Mouse (Mus musculus) testis, adult 2 months (tissue): ENCODE measurements at regions not wholly inside any gene's neighbourhood (a gene's known extent, or its start where the extent isn't known, plus 50 kb on each side); places are given as distances from the start of the nearest gene placed in this dataset.

Experiments used
- CTCF ChIP-seq: fragments of 200-500 bp; IDR thresholded peaks from 2 replicates; pipeline ENCODE4 v1.5.1; 2012; ENCODE audit warnings: low read depth, mild to moderate bottlenecking, inconsistent platforms, low read length, moderate library complexity; ENCODE audit not compliant: control insufficient read depth, insufficient read depth, insufficient replicate concordance
- POLR2A ChIP-seq: fragments of 200-500 bp; IDR thresholded peaks from 2 replicates; pipeline ENCODE4 v1.6.1; 2012; ENCODE audit warnings: low read depth, mild to moderate bottlenecking, inconsistent platforms, low read length, moderate library complexity; ENCODE audit not compliant: control insufficient read depth

- peak; percentile 71; the same call in 1 of the 2 replicates for TF ChIP-seq CTCF
- TF ChIP-seq POLR2A = no peak
Observed at GRCm38 (mm10) chr13:50031757-50032156, 218.4 kb downstream of the Gm906 start.
